Mouse (Mus musculus) midbrain, embryonic 16.5 days (tissue): ENCODE measurements around the gene Mrto4. TPM values are rescaled to one million over a fixed set of nuclear protein-coding genes. Genes with fewer than 3 reads are reported as not detected.
"Not testable (repeated sequence)": the region's sequence is repeated elsewhere in the genome, so short reads cannot be mapped to it uniquely, and the experiment has no call there.

Experiments used
- ATAC-seq: fragments of 200-750 bp; cut with Nextera tagmentation; 2 replicates; pipeline ENCODE4 v1.8.0; 2017; ENCODE audit warnings: moderate TSS enrichment
- H3K27ac ChIP-seq: fragments of 300-500 bp; sonication (generic); 2 replicates; pipeline ENCODE4 v1.5.1; 2014; ENCODE audit warnings: mild to moderate bottlenecking, low read length, mixed read lengths
- H3K27me3 ChIP-seq: fragments of 300-500 bp; sonication (generic); 2 replicates; pipeline ENCODE4 v1.6.1; 2014; ENCODE audit warnings: low read depth, low read length, mixed read lengths; ENCODE audit not compliant: control insufficient read depth, insufficient read depth
- H3K36me3 ChIP-seq: fragments of 300-500 bp; sonication (generic); 2 replicates; pipeline ENCODE4 v1.6.1; 2014; ENCODE audit warnings: mild to moderate bottlenecking, low read length, moderate library complexity, mixed read lengths; ENCODE audit not compliant: control insufficient read depth, insufficient read depth
- H3K4me1 ChIP-seq: fragments of 300-500 bp; sonication (generic); 2 replicates; pipeline ENCODE4 v1.6.1; 2014; ENCODE audit warnings: mild to moderate bottlenecking, low read length, mixed read lengths; ENCODE audit not compliant: control insufficient read depth, insufficient read depth
- H3K4me2 ChIP-seq: fragments of 300-500 bp; sonication (generic); 2 replicates; pipeline ENCODE4 v1.6.1; 2014; ENCODE audit warnings: mild to moderate bottlenecking, low read length, mixed read lengths
- H3K4me3 ChIP-seq: fragments of 300-500 bp; sonication (generic); 2 replicates; pipeline ENCODE4 v1.5.1; 2014; ENCODE audit warnings: low read depth, mild to moderate bottlenecking, low read length, moderate library complexity, mixed read lengths
- H3K9ac ChIP-seq: fragments of 300-500 bp; sonication (generic); 2 replicates; pipeline ENCODE4 v1.6.1; 2014; ENCODE audit warnings: low read depth, low read length, mixed read lengths
- H3K9me3 ChIP-seq: fragments of 300-500 bp; sonication (generic); replicated peaks from 2 replicates; pipeline ENCODE4 v1.6.1; 2014; ENCODE audit warnings: mild to moderate bottlenecking, low read length, mixed read lengths; ENCODE audit not compliant: control insufficient read depth, poor library complexity, severe bottlenecking
- WGBS: fragments of 180-500 bp; shearing (Covaris S2); extraction: QIAGEN DNeasy Blood & Tissue Kit; methylation state at CpG from one replicate; pipeline ENCODE4 v1.1.7; 2014; 5-methylcytosine and 5-hydroxymethylcytosine counted together
- polyA plus RNA-seq: library from polyadenylated mRNA; unstranded; fragments of >200 nt; fragmentation: Nextera tagmentation; extraction: Ambion mirVana; gene quantifications from 2 replicates; pipeline ENCODE4 v1.2.1, GENCODE M21; 2015

Mrto4 gene
- 81.8 and 82.1 TPM in 2 replicates for polyA plus RNA-seq

DNA sequence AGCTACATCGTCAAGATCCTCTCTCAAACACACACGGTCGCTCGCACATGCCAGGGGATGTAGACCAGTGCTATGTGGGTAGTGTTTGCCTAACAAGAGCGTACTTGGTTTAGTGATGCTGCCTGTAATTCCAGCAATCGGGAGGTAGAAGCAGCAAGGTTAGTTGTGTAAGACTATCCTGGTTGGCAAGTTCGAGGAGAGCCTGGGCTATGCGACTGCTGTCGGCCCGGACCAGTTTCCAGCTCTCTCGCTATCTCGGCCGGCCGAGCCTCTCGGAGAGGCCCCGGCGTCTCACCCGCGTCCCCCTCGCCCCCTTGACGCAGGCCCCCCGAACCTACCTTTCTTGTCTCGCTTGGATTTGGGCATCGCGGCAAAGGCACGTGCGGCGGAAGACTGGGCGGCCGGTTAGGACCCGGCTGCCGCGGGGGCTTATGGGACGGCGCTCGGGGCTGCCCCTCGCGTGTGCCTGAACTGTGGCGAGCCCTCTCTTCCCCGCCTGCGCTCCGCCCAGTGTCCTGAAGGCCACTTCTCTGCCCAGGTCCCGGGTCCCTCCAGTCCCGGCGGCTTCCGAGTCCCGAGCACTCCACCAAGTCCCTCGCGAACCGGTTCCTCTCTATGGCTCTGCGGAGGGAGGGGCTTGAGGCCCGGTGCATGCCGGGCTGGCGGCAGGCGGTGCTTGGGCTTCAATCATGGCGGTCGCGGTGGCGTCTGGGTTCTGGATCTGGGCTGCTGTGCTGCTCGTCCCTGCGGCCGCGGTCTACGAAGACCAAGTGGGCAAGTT, at the start of gene Mrto4, which contains the start of the genes Emc1 and Ubr4:
Mrto4 (minus strand) TSS at position 646 of the 781 bp plus-strand sequence.
Emc1 (plus strand) TSS at position 657 of the 781 bp plus-strand sequence.
Ubr4 (plus strand) TSS at position 679 of the 781 bp plus-strand sequence.
- Histone ChIP-seq H3K27me3 (no peaks in the 10 kb centered on the region), H3K9me3 (no peaks in the 10 kb centered on the region), H3K9ac (peak within 1 kb of the TSS; percentile 84), H3K4me3 (peak within 1 kb of the TSS; percentile 67), H3K4me2 (peak within 1 kb of the TSS; percentile 92), H3K4me1 (peaks cover 18% of the 10 kb centered on the region), H3K27ac (peak within 1 kb of the TSS; percentile 97), H3K36me3 (peaks cover 14% of the 10 kb centered on the region)
- peak; percentile 96 for ATAC-seq
- WGBS: under 1% methylated on average over 64 of the region's 64 CpGs

DNA sequence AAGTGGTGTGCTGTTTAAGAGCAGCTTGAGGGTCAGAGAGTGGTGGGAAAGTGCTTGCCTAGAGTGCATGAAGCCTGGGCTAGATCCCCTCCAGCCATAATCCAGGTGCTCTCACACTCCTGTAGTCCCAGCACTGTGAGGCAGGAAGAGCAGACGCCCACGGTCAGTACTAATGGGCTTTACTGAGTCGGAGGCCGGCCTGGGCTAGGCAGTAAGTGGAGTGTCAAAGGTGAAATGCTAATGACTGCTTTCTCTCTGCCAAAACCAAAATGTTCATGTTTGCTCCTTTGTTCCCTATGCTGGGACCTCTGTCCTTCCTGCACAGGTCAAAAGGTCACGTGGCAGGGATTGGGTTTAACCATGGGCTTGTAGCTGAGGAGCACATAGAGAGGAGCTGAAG, 48.1 kb upstream of the Mrto4 start:
- H3K9me3 ChIP-seq: no peaks in the 10 kb centered on the region
- WGBS: 86% methylated on average over 5 of the region's 5 CpGs
- H3K4me3 ChIP-seq: no peak overlapping the region
- H3K36me3 ChIP-seq: peaks cover 48% of the 10 kb centered on the region
- no peak overlapping the region for H3K9ac ChIP-seq
- no peaks in the 10 kb centered on the region for H3K27me3 ChIP-seq
- H3K27ac ChIP-seq: no peak overlapping the region
- no peaks in the 10 kb centered on the region for H3K4me1 ChIP-seq
- no peak for ATAC-seq
- no peak overlapping the region for H3K4me2 ChIP-seq

DNA sequence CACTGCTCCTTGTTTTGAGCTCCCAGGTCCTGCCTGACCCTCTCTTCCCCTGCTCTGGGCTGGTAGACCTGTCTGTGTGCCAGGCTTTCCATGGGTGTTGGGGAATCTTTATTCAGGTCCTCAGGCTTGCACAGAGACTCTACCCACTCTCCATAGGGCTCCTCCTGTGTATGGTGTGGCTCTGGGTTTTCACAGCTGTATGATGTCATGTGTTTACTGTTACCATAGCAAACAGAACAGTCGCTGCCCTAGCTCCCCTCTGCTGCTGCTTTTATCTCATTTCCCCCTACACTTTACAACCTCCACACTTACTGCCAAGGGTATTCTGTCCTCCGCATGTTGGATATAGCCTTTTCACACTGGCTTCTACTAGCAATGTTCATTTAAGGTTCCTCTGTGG, 43.1 kb upstream of the Mrto4 start:
- Histone ChIP-seq H3K9ac (no peak overlapping the region), H3K4me1 (no peaks in the 10 kb centered on the region), H3K4me2 (no peak overlapping the region), H3K9me3 (no peaks in the 10 kb centered on the region), H3K4me3 (no peak overlapping the region), H3K27me3 (no peaks in the 10 kb centered on the region), H3K27ac (no peak overlapping the region), H3K36me3 (peaks cover 50% of the 10 kb centered on the region)
- ATAC-seq: no peak
- WGBS: 86% methylated on average over 2 of the region's 2 CpGs

DNA sequence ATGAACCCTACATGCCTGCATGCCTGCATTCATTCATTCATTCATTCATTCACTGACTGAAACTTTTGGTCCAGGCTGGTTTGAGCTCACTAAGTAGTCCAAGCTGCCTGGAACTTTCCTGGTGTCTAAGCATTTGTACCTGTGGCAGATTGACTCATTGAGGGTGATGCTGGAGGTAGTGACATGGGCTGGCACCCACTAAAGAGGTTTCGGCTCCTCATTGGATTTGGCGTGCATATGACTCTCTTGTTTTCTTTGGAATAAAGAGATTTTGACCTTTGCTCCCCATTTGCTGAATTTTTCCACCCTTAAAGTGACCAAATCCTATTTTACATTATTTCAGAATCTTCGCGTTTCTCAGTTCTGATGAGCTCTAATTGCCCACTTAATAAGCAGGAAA, 37.2 kb upstream of the Mrto4 start:
- Histone ChIP-seq H3K27me3 (no peaks in the 10 kb centered on the region), H3K4me2 (no peak overlapping the region), H3K4me3 (no peak overlapping the region), H3K36me3 (peaks cover 33% of the 10 kb centered on the region), H3K9me3 (no peaks in the 10 kb centered on the region), H3K9ac (no peak overlapping the region), H3K27ac (no peak overlapping the region), H3K4me1 (no peaks in the 10 kb centered on the region)
- WGBS: 90% methylated on average over 4 of the region's 4 CpGs
- ATAC-seq: no peak

DNA sequence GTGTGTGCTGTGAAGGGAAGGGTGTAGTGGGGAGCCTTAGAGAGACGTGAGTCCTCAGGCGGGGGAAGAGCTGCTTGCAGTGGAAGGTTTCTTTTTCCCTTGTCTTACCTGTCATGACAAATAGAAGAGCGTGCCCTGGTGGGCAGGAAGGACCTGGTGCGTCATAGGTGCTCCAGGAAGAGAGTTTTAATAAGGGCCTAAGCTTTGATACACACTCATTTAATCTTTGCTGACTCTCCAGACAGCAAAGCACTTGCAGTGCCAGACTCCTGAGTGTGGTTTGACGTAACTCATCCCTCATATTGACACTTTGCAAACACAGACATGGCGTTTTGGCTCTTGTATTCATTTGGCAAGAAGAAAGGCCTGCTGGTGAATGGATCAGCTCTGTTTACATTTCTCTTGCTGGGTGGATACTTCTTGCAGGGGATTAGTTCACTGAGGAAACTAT, 34.5 kb upstream of the Mrto4 start:
- Histone ChIP-seq H3K4me1 (peaks cover 10% of the 10 kb centered on the region), H3K9me3 (no peaks in the 10 kb centered on the region), H3K4me2 (no peak overlapping the region), H3K9ac (no peak overlapping the region), H3K4me3 (no peak overlapping the region), H3K36me3 (peaks cover 14% of the 10 kb centered on the region), H3K27me3 (no peaks in the 10 kb centered on the region), H3K27ac (no peak overlapping the region)
- 69% methylated on average over 6 of the region's 6 CpGs for WGBS
- no peak for ATAC-seq

DNA sequence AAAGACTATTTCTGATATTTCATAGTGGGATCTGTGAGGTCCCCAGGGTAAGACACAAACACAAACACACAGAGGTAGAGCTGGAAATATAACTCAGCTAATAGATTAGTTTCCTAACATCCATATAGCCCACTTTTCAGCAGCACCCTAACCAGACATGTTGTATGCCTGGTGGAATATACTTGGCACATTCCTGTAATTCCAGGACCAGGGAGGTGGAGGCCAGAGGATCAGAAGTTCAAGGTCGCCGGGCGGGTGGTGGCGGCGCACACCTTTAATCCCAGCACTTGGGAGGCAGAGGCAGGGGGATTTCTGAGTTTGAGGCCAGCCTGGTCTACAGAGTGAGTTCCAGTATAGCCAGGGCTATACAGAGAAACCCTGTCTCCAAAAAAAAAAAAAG, 33.5 kb upstream of the Mrto4 start:
- not testable (repeated sequence) for H3K36me3 ChIP-seq, H3K27me3 ChIP-seq, H3K4me3 ChIP-seq, H3K9me3 ChIP-seq, H3K4me2 ChIP-seq, H3K27ac ChIP-seq, ATAC-seq, H3K9ac ChIP-seq
- H3K4me1 ChIP-seq: peaks cover 17% of the 10 kb centered on the region
- WGBS: 96% methylated on average over 5 of the region's 5 CpGs

DNA sequence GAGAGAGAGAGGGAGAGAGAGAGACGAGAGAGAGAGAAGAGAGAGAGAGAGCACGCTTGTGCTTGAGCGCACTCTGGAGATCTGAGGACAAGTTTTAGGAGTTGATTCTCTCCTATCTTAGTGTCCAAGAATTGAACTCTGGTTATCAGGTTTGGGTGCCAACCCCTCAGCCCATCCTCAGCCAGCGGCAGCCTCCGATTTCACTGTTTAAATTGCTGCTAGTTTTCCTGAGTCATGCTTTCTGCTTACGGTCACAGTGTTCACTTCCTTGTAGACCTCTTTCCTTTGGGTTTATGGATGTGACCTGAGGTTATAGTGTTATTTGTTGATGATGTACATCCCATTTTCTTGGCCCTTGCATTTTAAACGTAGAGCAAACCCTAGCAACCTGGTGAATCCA, 29.9 kb upstream of the Mrto4 start:
- Histone ChIP-seq H3K27me3 (no peaks in the 10 kb centered on the region), H3K27ac (no peak overlapping the region), H3K4me2 (peak overlapping the region; percentile 30; the same call in 1 of the 2 replicates), H3K4me1 (peaks cover 22% of the 10 kb centered on the region), H3K9ac (no peak overlapping the region), H3K4me3 (no peak overlapping the region), H3K36me3 (no peaks in the 10 kb centered on the region), H3K9me3 (no peaks in the 10 kb centered on the region)
- 83% methylated on average over 7 of the region's 7 CpGs for WGBS
- ATAC-seq: no peak

DNA sequence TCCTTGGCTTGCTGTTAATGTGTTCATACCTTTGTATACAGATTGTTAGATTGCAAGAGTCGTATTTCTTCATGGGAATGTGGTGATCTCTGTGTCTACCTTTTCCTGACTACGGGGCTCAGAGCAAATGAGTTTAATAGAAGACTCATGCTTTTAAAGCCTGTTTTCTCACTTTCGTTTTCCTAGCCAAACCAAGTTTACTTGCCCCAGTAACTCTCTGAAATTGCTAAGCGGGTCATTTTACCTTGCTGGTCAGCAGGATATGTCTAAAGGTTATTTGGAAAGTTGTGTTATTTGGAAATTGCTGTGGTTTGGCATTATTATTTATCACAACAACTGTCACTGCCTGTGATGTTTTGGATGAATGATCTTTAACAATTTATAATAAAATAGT, 29.1 kb upstream of the Mrto4 start:
- Histone ChIP-seq H3K4me3 (peak overlapping the region; percentile 80), H3K27ac (no peak overlapping the region), H3K27me3 (no peaks in the 10 kb centered on the region), H3K4me1 (peaks cover 22% of the 10 kb centered on the region), H3K36me3 (no peaks in the 10 kb centered on the region), H3K9ac (peak overlapping the region; percentile 83), H3K9me3 (no peaks in the 10 kb centered on the region), H3K4me2 (peak overlapping the region; percentile 78)
- ATAC-seq: no peak
- WGBS: 56% methylated on average over 4 of the region's 4 CpGs

DNA sequence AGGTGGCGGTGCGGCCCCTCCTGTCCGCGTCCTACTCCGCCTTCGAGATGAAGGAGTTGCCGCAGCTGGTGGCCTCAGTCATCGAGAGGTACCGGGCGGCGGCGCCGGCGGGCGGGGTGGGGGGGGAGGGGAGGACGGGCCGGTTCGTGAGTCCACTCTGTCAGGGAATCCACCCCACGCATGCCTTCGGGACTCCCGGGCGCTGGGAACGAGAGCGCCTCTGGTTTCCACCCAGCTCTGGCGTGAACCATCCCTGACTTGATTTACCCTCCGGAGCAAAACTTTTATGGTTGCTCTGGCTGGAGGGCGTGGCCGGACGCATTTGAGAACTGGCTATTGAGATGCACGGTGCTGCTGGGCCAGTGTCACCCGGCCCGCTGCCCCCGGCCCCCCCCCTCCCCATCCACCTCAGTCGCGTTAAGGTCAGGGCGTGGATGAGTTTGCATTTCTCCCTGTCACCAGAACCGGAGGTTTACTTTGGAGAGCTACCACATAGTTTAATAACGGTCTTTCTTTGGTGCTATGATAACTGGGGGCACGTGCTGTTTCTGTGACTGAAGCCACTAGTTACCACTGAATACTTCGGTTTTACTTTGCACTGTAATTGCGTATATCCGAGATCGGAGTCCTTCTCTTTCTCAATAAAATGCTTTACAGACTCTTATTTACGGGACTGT, 28.5 kb upstream of the Mrto4 start:
- H3K9ac ChIP-seq: peak overlapping the region; percentile 83
- H3K9me3 ChIP-seq: no peaks in the 10 kb centered on the region
- peaks cover 3% of the 10 kb centered on the region; the same call in 1 of the 2 replicates for H3K36me3 ChIP-seq
- H3K4me1 ChIP-seq: peaks cover 22% of the 10 kb centered on the region
- peak overlapping the region; percentile 80 for H3K4me3 ChIP-seq
- H3K27ac ChIP-seq: peak overlapping the region; percentile 80
- ATAC-seq: no peak; the same call in 1 of the 2 replicates
- H3K4me2 ChIP-seq: peak overlapping the region; percentile 78
- no peaks in the 10 kb centered on the region for H3K27me3 ChIP-seq
- WGBS: 5% methylated on average over 41 of the region's 44 CpGs
